Mouse (Mus musculus): ENCODE measurements around the gene Krt17. TPM values are rescaled to one million over a fixed set of nuclear protein-coding genes. Genes with fewer than 3 reads are reported as not detected.
A peak's percentile ranks its signal among the peaks of the same experiment; 100 is the strongest.

The Krt17 gene
- polyA plus RNA-seq, 2 experiments: 28.1 to 75.5 TPM

DNA sequence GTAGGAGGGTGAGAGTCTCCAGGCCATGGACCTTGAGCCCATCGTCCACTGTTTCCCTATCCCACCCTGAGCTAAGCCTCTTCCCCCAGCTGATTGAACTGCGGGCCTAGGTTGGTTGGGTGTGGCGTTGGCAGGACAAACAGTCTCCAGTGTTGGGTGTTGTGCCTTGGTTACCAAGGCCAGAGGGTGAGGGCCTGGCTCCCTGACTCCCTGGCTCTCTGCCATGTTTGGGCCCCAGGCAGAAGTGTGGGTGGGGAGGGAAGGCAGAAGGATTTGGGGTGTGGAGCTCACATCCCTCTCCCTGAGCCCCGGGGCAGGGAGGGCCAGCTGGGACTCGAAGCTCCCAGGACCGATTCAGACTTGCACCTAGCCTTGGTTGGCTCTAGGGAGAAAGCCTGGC, 28.1 kb upstream of the Krt17 start:
- DNase-seq (ENCODE audit: low spot score) (peak; percentile 39), ATAC-seq (ENCODE audit: low FRiP score, low read depth) (no peak)
- Histone ChIP-seq H3K9me3 (ENCODE audit: control insufficient read depth, low read length) (no peaks in the 10 kb centered on the region), H3K9ac (ENCODE audit: low read depth, low read length, severe bottlenecking) (no peak overlapping the region), H3K4me1 (ENCODE audit: control insufficient read depth, insufficient read depth, low read length) (peaks cover 7% of the 10 kb centered on the region; the same call in 1 of the 2 replicates), H3K36me3 (ENCODE audit: control insufficient read depth, insufficient read depth, low read length) (no peaks in the 10 kb centered on the region), H3K27me3 (ENCODE audit: control insufficient read depth, insufficient read depth, low read length) (no peaks in the 10 kb centered on the region), H3K27ac (replicated peaks; ENCODE audit: low read depth, low read length) (peak overlapping the region; percentile 11), H3K4me2 (replicated peaks; ENCODE audit: low read depth, low read length, severe bottlenecking) (no peak overlapping the region), H3K4me3 (replicated peaks; ENCODE audit: low read length) (no peak overlapping the region)
- 70% methylated on average over 4 of the region's 6 CpGs for WGBS
- no peak for TF ChIP-seq POLR2A (IDR thresholded peaks at IDR 0.05; ENCODE audit: borderline replicate concordance, extremely low read depth, insufficient read depth, insufficient read length)

GRCm38 (mm10) chr11:100287024-100287423, 26.2 kb upstream of the Krt17 start:
- H3K9ac ChIP-seq (ENCODE audit: low read depth, low read length, severe bottlenecking): no peak overlapping the region
- H3K27me3 ChIP-seq (ENCODE audit: control insufficient read depth, insufficient read depth, low read length): no peaks in the 10 kb centered on the region
- peaks cover 7% of the 10 kb centered on the region; the same call in 1 of the 2 replicates for H3K4me1 ChIP-seq (ENCODE audit: control insufficient read depth, insufficient read depth, low read length)
- 40% methylated on average over 8 of the region's 10 CpGs for WGBS
- H3K4me3 ChIP-seq (replicated peaks; ENCODE audit: low read length): no peak overlapping the region
- no peak overlapping the region for H3K4me2 ChIP-seq (replicated peaks; ENCODE audit: low read depth, low read length, severe bottlenecking)
- peak overlapping the region; percentile 63 for H3K27ac ChIP-seq (replicated peaks; ENCODE audit: low read depth, low read length)
- no peak for ATAC-seq (ENCODE audit: low FRiP score, low read depth)
- TF ChIP-seq POLR2A (IDR thresholded peaks at IDR 0.05; ENCODE audit: borderline replicate concordance, extremely low read depth, insufficient read depth, insufficient read length): no peak
- DNase-seq (ENCODE audit: low spot score): peak; percentile 61
- H3K9me3 ChIP-seq (ENCODE audit: control insufficient read depth, low read length): no peaks in the 10 kb centered on the region
- H3K36me3 ChIP-seq (ENCODE audit: control insufficient read depth, insufficient read depth, low read length): no peaks in the 10 kb centered on the region

DNA sequence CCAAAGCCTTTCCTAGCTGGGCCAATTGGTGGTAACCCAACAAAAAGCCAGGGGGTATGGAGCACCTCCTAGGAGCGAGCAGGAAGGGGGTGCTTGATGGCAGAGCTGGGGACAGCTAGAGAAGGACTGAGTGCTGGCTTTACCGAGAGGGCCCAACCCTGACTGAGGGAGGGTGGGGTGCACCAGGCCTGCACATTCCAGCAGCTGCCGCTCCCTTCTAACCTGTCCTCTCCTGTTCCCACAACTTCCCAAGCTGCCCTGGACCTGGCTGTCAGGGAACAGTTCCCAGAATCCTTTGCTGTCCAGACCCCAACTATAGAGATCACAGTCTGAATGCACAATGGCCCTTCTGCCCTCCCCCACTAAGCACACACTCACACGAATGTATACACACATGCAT, 24.2 kb upstream of the Krt17 start:
- no peak for DNase-seq (ENCODE audit: low spot score)
- H3K4me1 ChIP-seq (ENCODE audit: control insufficient read depth, insufficient read depth, low read length): peaks cover 3% of the 10 kb centered on the region; the same call in 1 of the 2 replicates
- no peaks in the 10 kb centered on the region for H3K36me3 ChIP-seq (ENCODE audit: control insufficient read depth, insufficient read depth, low read length)
- H3K4me2 ChIP-seq (replicated peaks; ENCODE audit: low read depth, low read length, severe bottlenecking): no peak overlapping the region
- no peak overlapping the region for H3K9ac ChIP-seq (ENCODE audit: low read depth, low read length, severe bottlenecking)
- WGBS: 77% methylated on average over 4 of the region's 4 CpGs
- no peaks in the 10 kb centered on the region for H3K9me3 ChIP-seq (ENCODE audit: control insufficient read depth, low read length)
- ATAC-seq (ENCODE audit: low FRiP score, low read depth): no peak
- H3K4me3 ChIP-seq (replicated peaks; ENCODE audit: low read length): no peak overlapping the region
- no peak for TF ChIP-seq POLR2A (IDR thresholded peaks at IDR 0.05; ENCODE audit: borderline replicate concordance, extremely low read depth, insufficient read depth, insufficient read length)
- no peaks in the 10 kb centered on the region for H3K27me3 ChIP-seq (ENCODE audit: control insufficient read depth, insufficient read depth, low read length)
- H3K27ac ChIP-seq (replicated peaks; ENCODE audit: low read depth, low read length): no peak overlapping the region

GRCm38 (mm10) chr11:100282549-100282948, 21.7 kb upstream of the Krt17 start:
- Histone ChIP-seq H3K9ac (ENCODE audit: low read depth, low read length, severe bottlenecking) (no peak overlapping the region), H3K4me1 (ENCODE audit: control insufficient read depth, insufficient read depth, low read length) (peaks cover 3% of the 10 kb centered on the region; the same call in 1 of the 2 replicates), H3K27me3 (ENCODE audit: control insufficient read depth, insufficient read depth, low read length) (no peaks in the 10 kb centered on the region), H3K4me2 (replicated peaks; ENCODE audit: low read depth, low read length, severe bottlenecking) (no peak overlapping the region), H3K4me3 (replicated peaks; ENCODE audit: low read length) (no peak overlapping the region), H3K27ac (replicated peaks; ENCODE audit: low read depth, low read length) (no peak overlapping the region), H3K9me3 (ENCODE audit: control insufficient read depth, low read length) (no peaks in the 10 kb centered on the region), H3K36me3 (ENCODE audit: control insufficient read depth, insufficient read depth, low read length) (no peaks in the 10 kb centered on the region)
- DNase-seq (ENCODE audit: low spot score) (peak; percentile 58), ATAC-seq (ENCODE audit: low FRiP score, low read depth) (no peak)
- TF ChIP-seq POLR2A (IDR thresholded peaks at IDR 0.05; ENCODE audit: borderline replicate concordance, extremely low read depth, insufficient read depth, insufficient read length): no peak
- WGBS: 21% methylated on average over 10 of the region's 10 CpGs

DNA sequence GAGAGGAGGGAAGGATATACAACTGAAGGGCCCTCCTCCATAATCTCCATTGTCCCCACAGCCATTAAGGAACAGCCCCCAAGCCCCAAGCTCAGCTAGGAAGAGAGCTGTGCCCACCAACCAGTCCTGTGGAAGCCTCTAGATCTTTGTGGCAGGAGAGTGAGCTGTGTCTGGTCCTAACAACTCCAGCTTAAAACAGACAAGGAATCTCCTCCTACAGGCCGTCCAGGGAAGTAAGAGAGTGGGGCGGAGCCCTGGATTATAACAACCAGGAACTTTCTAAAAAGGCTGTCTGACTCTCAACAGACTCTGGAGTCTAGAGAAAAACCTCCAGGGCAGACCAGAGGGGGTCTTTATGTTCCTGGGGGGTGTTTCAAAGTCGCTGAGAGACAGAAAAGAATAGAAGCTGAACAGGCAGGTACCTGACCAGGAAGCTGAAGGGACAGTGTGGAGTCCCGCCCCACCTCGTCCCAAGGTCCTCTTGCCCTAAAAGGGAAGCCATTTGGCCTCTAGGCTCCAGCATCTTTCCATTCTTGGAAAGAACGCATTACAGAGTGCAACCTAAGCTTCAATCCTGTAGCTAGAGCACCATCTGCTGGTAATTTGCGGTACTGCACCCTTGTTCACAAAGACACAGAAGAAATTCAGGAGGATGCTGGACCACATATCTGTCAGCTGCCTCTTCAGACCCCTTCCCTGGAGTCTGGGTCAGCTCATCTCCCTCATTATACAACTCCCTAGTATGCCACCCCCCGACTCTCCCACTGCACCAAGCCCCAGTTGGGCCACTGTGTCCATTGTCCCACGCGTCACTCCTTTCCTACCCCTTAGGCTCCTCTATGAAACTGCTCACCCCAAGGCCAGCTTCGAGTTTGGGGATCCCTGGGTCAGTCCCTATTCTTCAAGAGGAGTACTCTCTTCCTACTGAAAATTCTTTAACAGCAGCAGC, 21.0 kb upstream of the Krt17 start:
- no peaks in the 10 kb centered on the region for H3K9me3 ChIP-seq (ENCODE audit: control insufficient read depth, low read length)
- H3K36me3 ChIP-seq (ENCODE audit: control insufficient read depth, insufficient read depth, low read length): no peaks in the 10 kb centered on the region
- ATAC-seq (ENCODE audit: low FRiP score, low read depth) (no peak; the same call in 1 of the 2 replicates), DNase-seq (ENCODE audit: low spot score) (peak; percentile 87)
- TF ChIP-seq POLR2A (IDR thresholded peaks at IDR 0.05; ENCODE audit: borderline replicate concordance, extremely low read depth, insufficient read depth, insufficient read length): no peak
- H3K27ac ChIP-seq (replicated peaks; ENCODE audit: low read depth, low read length): no peak overlapping the region
- no peak overlapping the region for H3K9ac ChIP-seq (ENCODE audit: low read depth, low read length, severe bottlenecking)
- H3K27me3 ChIP-seq (ENCODE audit: control insufficient read depth, insufficient read depth, low read length): no peaks in the 10 kb centered on the region
- H3K4me3 ChIP-seq (replicated peaks; ENCODE audit: low read length): no peak overlapping the region
- 21% methylated on average over 11 of the region's 11 CpGs for WGBS
- 0 out of 2 replicates have a peak, but pooled peaks cover under 1% of the 10 kb centered on the region for H3K4me1 ChIP-seq (ENCODE audit: control insufficient read depth, insufficient read depth, low read length)
- H3K4me2 ChIP-seq (replicated peaks; ENCODE audit: low read depth, low read length, severe bottlenecking): no peak overlapping the region

Data from limb, embryonic 14.5 days (tissue).